Mouse (Mus musculus) kidney, embryonic 14.5 days (tissue): ENCODE data around the gene Palld. TPM values are rescaled to one million over a fixed set of nuclear protein-coding genes. Genes with fewer than 3 reads are reported as not detected.

Source experiments
- ATAC-seq: fragments of 200-750 bp; cut with Nextera tagmentation; 2 replicates; pipeline ENCODE4 v1.8.0; 2017; ENCODE audit warnings: moderate number of reproducible peaks, mild to moderate bottlenecking, moderate TSS enrichment, moderate library complexity; ENCODE audit not compliant: low FRiP score, low TSS enrichment
- H3K27ac ChIP-seq: fragments of 300-500 bp; sonication (generic); 2 replicates; pipeline ENCODE4 v1.5.1; 2014; ENCODE audit warnings: low read depth, mild to moderate bottlenecking, low read length, moderate library complexity, mixed read lengths
- H3K27me3 ChIP-seq: fragments of 300-500 bp; sonication (generic); 2 replicates; pipeline ENCODE4 v1.6.1; 2014; ENCODE audit warnings: mild to moderate bottlenecking, low read length; ENCODE audit not compliant: control insufficient read depth, insufficient read depth
- H3K36me3 ChIP-seq: fragments of 300-500 bp; sonication (generic); 2 replicates; pipeline ENCODE4 v1.6.1; 2014; ENCODE audit warnings: low read length, mixed read lengths; ENCODE audit not compliant: control insufficient read depth, insufficient read depth
- H3K4me1 ChIP-seq: fragments of 300-500 bp; sonication (generic); 2 replicates; pipeline ENCODE4 v1.6.1; 2014; ENCODE audit warnings: low read length, mixed read lengths; ENCODE audit not compliant: control insufficient read depth, insufficient read depth
- H3K4me2 ChIP-seq: fragments of 300-500 bp; sonication (generic); replicated peaks from 2 replicates; pipeline ENCODE4 v1.6.1; 2014; ENCODE audit warnings: low read depth, mild to moderate bottlenecking, low read length
- H3K4me3 ChIP-seq: fragments of 300-500 bp; sonication (generic); 2 replicates; pipeline ENCODE4 v1.5.1; 2014; ENCODE audit warnings: mild to moderate bottlenecking, low read length
- H3K9ac ChIP-seq: fragments of 300-500 bp; sonication (generic); 2 replicates; pipeline ENCODE4 v1.6.1; 2014; ENCODE audit warnings: low read depth, mild to moderate bottlenecking, low read length, moderate library complexity
- H3K9me3 ChIP-seq: fragments of 300-500 bp; sonication (generic); 2 replicates; pipeline ENCODE4 v1.6.1; 2016; ENCODE audit warnings: low read length; ENCODE audit not compliant: control insufficient read depth
- WGBS: fragments of 180-500 bp; shearing (Covaris S2); extraction: QIAGEN DNeasy Blood & Tissue Kit; methylation state at CpG from one replicate; pipeline ENCODE4 v1.1.7; 2014; 5-methylcytosine and 5-hydroxymethylcytosine counted together
- polyA plus RNA-seq: library from polyadenylated mRNA; unstranded; fragments of >200 nt; fragmentation: Nextera tagmentation; extraction: Ambion mirVana; gene quantifications from 2 replicates; pipeline ENCODE4 v1.2.1, GENCODE M21; 2014

The Palld gene
- polyA plus RNA-seq, 1 experiment from 2014 or later: 53.1 TPM

DNA sequence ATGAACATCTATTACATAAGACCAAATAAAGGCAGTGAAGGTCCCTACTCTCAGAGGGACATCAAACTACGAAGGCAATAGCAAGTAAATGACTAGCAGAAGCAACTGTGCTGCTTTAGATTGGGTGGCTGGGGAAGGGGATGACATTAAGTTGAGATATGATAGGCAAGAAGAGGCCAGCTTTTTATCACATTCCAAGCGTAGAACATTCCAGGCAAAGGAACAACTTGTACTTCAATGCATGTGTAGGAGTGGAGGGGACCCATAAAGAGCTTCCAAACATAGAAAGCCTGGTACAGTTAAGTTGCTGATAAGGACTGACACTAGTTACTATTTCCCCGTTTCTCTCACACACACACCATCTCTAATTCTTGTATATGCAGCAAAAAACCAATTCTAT lies 221.3 kb downstream of the Palld start:
- Histone ChIP-seq H3K4me2 (no peak overlapping the region), H3K27ac (no peak overlapping the region), H3K36me3 (peaks cover 7% of the 10 kb centered on the region; the same call in 1 of the 2 replicates), H3K4me1 (no peaks in the 10 kb centered on the region), H3K9me3 (no peaks in the 10 kb centered on the region), H3K9ac (no peak overlapping the region), H3K27me3 (no peaks in the 10 kb centered on the region), H3K4me3 (no peak overlapping the region)
- 70% methylated on average over 3 of the region's 3 CpGs for WGBS
- ATAC-seq: no peak

DNA sequence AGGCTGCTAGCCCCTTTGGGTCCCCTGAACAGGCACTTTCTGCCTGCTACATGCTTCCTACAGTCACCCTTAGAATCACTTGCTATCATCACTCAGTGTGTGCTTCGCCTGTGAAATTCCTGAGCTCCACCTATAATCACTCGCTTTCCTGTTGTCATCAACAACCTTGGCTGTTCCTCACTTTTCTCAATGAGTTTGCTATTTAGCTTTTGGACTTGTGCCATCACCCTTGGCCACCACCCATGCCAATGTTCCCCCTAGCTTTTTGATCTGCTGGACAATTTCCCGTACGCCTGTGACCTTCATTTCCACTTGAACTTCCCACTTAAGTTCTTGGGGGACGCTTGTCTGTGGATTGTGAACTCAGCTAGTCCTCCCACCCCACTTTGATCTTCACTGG lies 225.3 kb downstream of the Palld start:
- no peak overlapping the region for H3K4me2 ChIP-seq
- no peak overlapping the region for H3K9ac ChIP-seq
- no peaks in the 10 kb centered on the region for H3K27me3 ChIP-seq
- 87% methylated on average over 5 of the region's 5 CpGs for WGBS
- H3K4me3 ChIP-seq: no peak overlapping the region
- no peaks in the 10 kb centered on the region for H3K9me3 ChIP-seq
- no peaks in the 10 kb centered on the region for H3K36me3 ChIP-seq
- no peak for ATAC-seq
- no peaks in the 10 kb centered on the region for H3K4me1 ChIP-seq
- H3K27ac ChIP-seq: no peak overlapping the region

DNA sequence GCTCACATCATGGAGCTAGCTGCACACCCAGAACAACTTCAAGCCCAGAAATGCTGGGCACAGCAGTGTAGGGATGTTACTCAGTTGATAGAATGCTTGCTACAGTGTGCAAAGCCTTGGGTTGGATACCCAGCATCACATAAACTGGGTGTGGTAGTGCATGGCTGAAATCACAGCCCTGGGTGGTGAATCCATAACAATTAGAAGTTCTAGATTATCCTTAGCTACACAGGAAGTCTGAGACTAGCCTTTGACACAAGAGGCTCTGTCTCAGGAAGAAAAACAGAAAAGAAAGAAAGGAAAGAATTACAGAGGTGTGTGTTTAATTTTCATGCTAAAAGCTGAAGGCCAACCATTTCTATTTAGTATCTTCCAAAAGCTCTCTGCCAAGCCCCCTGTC lies 231.3 kb downstream of the Palld start:
- no peak overlapping the region for H3K4me3 ChIP-seq
- H3K9me3 ChIP-seq: no peaks in the 10 kb centered on the region
- H3K4me1 ChIP-seq: 0 out of 2 replicates have a peak, but pooled peaks cover 2% of the 10 kb centered on the region
- H3K27ac ChIP-seq: no peak overlapping the region
- no peaks in the 10 kb centered on the region for H3K36me3 ChIP-seq
- H3K9ac ChIP-seq: no peak overlapping the region
- no peak overlapping the region for H3K4me2 ChIP-seq
- H3K27me3 ChIP-seq: no peaks in the 10 kb centered on the region
- no peak for ATAC-seq

DNA sequence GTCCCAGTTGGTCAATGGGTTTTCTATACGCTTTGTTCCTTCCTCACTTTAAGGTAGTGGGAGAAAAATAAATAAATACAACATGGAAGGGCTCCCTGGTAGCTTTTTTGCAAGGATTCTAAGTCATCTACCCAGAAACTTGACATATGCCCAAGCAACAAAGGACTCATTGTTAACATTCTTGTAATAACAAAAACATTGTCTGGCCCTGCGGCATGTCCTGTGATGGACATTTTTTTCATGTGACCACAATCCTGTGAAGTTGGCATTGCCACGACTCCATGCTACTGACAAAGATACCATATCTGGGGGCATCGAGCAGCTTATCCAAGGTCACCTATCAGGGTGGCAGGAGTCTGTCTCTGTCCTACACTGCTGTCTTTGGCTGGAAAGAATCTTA lies 232.1 kb downstream of the Palld start:
- 56% methylated on average over 4 of the region's 4 CpGs for whole genome bisulfite sequencing

DNA sequence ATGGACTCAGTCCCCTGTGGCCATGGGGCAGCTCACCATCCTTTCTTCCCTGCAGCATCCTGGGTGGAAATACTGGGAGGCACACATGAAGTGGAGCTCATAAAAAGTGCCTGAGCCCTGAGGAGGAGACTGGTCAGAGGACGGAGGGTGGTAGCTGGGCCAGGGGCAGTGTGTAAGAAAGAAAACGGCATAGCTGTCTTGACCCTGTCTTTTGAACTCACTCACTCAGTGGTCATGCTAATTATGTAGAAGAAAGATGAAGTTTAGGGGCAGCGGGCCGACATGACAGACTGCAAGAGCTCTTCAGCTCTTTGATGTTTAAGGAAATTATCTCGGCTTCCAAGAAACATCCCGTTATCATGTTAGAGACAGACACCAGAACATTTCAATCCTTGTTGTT lies 235.6 kb downstream of the Palld start:
- no peaks in the 10 kb centered on the region for H3K36me3 ChIP-seq
- no peak for ATAC-seq
- H3K9ac ChIP-seq: no peak overlapping the region
- WGBS: 58% methylated on average over 6 of the region's 6 CpGs
- H3K4me3 ChIP-seq: no peak overlapping the region
- H3K27me3 ChIP-seq: no peaks in the 10 kb centered on the region
- peaks cover 9% of the 10 kb centered on the region; the same call in 1 of the 2 replicates for H3K4me1 ChIP-seq
- H3K27ac ChIP-seq: no peak overlapping the region
- H3K9me3 ChIP-seq: no peaks in the 10 kb centered on the region
- no peak overlapping the region for H3K4me2 ChIP-seq

More for the DNA sequence above, 232.1 kb downstream of the Palld start:
- Histone ChIP-seq H3K27ac (no peak overlapping the region), H3K4me3 (no peak overlapping the region), H3K27me3 (no peaks in the 10 kb centered on the region), H3K4me1 (peaks cover 7% of the 10 kb centered on the region; the same call in 1 of the 2 replicates), H3K4me2 (no peak overlapping the region), H3K9ac (no peak overlapping the region), H3K36me3 (no peaks in the 10 kb centered on the region), H3K9me3 (no peaks in the 10 kb centered on the region)
- no peak for ATAC-seq

DNA sequence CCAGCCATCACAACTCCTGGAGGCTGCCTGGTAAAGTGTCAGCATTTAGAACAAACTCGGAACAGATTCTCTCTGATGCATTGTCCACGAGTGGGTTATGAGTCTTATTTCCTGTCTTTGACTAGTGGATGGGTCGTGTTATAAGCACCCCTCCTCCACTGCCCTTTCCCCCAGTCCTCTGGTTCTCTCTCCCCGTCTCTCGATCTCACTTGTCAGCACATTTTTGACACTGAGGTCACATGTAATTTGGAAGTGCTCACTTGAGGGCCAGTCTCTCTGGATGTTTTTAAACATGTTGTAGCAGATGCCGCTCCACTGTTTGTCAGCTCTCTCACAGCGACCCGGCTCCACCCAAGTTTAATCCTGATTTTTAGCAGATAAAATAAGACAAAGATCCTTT lies 237.5 kb downstream of the Palld start:
- Histone ChIP-seq H3K9me3 (no peaks in the 10 kb centered on the region), H3K9ac (no peak overlapping the region), H3K27ac (no peak overlapping the region), H3K4me3 (no peak overlapping the region), H3K4me1 (peaks cover 9% of the 10 kb centered on the region; the same call in 1 of the 2 replicates), H3K27me3 (no peaks in the 10 kb centered on the region), H3K36me3 (no peaks in the 10 kb centered on the region), H3K4me2 (no peak overlapping the region)
- ATAC-seq: no peak
- 42% methylated on average over 8 of the region's 8 CpGs for WGBS

DNA sequence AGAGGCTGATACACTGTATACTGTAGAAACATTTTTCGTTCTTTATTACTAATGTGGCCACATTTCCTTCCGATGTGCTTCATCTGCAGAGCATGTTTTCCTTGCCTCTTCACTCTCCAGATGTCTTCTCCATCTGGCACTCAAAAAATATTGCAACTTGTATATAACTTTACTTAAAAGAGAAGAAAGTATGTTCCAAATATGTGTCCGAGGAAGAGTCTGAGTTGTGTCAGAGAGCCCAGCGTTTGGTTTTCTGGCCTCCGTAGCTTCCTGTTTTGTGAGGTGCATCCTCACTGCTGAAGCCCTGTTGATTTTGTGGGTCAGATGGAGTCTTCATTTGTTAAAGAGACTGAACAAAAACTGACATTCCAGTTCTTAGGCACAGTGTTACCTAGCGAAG lies 238.3 kb downstream of the Palld start:
- H3K4me2 ChIP-seq: no peak overlapping the region
- H3K27ac ChIP-seq: no peak overlapping the region
- no peak for ATAC-seq
- no peaks in the 10 kb centered on the region for H3K36me3 ChIP-seq
- H3K9ac ChIP-seq: no peak overlapping the region
- H3K27me3 ChIP-seq: no peaks in the 10 kb centered on the region
- no peak overlapping the region for H3K4me3 ChIP-seq
- 92% methylated on average over 6 of the region's 6 CpGs for WGBS
- no peaks in the 10 kb centered on the region for H3K9me3 ChIP-seq
- H3K4me1 ChIP-seq: peaks cover 9% of the 10 kb centered on the region; the same call in 1 of the 2 replicates

DNA sequence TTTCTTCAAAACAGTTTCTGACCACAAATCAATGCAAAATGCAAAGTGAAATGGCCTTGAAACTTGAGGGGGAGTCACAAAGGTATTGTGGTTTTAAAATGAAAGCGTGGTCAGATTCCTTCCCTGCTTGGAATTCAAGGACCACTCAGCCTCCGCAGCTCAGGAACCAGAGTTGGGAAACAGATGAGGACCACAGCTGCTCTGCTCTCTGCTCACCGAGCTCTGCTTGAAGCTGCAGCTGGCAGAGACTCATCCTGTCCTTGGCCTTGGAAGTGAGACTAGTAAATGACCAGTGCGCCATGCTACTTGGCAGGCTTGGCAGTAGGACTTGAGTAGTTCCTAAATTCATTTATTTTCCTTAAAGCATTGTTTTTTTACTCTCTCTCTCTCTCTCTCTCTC lies 239.7 kb downstream of the Palld start:
- Histone ChIP-seq H3K9ac (no peak overlapping the region), H3K9me3 (no peaks in the 10 kb centered on the region), H3K27me3 (no peaks in the 10 kb centered on the region), H3K4me1 (peaks cover 9% of the 10 kb centered on the region; the same call in 1 of the 2 replicates), H3K4me3 (no peak overlapping the region), H3K36me3 (no peaks in the 10 kb centered on the region), H3K27ac (no peak overlapping the region), H3K4me2 (no peak overlapping the region)
- WGBS: 84% methylated on average over 4 of the region's 4 CpGs
- no peak for ATAC-seq

DNA sequence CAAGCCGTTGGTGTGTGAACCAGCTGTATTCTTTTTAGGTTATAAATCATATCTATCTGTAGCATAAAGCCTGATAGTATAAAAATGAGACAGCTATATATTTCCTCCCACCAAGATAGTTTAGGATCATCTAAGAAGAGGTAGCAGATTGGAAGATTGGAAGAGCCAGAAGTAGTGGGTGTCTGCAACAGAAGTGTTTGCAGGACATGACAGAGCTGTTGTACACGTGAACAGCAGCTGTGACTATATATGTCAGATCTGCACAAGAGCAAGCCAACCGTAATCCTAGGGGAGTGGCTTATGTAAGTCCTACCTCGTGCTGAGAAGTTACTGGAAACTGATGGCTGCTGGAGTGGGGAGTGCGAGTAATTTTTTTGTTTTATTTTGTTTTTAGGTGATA lies 240.9 kb downstream of the Palld start:
- no peaks in the 10 kb centered on the region for H3K36me3 ChIP-seq
- H3K4me1 ChIP-seq: peaks cover 9% of the 10 kb centered on the region; the same call in 1 of the 2 replicates
- no peak overlapping the region for H3K9ac ChIP-seq
- ATAC-seq: no peak
- no peaks in the 10 kb centered on the region for H3K27me3 ChIP-seq
- WGBS: 84% methylated on average over 5 of the region's 5 CpGs
- H3K27ac ChIP-seq: no peak overlapping the region
- no peaks in the 10 kb centered on the region for H3K9me3 ChIP-seq
- H3K4me2 ChIP-seq: no peak overlapping the region
- H3K4me3 ChIP-seq: no peak overlapping the region
